Mouse (Mus musculus): Measurements from ENCODE around the gene Dnajc4. TPM values are rescaled to one million over a fixed set of nuclear protein-coding genes. Genes with fewer than 3 reads are reported as not detected.

Gene Dnajc4
- polyA plus RNA-seq (2015; fragmentation: Illumina TruSeq; extraction: RNeasy Lipid Tissue Mini Kit (QIAGEN cat#74804); ENCODE audit: insufficient read depth, low replicate concordance): 12.2 TPM

GRCm38 (mm10) chr19:6992011-6992858 lies at the start of gene Dnajc4:
Gene Dnajc4, minus strand, starts transcription at chr19:6992572.

DNA sequence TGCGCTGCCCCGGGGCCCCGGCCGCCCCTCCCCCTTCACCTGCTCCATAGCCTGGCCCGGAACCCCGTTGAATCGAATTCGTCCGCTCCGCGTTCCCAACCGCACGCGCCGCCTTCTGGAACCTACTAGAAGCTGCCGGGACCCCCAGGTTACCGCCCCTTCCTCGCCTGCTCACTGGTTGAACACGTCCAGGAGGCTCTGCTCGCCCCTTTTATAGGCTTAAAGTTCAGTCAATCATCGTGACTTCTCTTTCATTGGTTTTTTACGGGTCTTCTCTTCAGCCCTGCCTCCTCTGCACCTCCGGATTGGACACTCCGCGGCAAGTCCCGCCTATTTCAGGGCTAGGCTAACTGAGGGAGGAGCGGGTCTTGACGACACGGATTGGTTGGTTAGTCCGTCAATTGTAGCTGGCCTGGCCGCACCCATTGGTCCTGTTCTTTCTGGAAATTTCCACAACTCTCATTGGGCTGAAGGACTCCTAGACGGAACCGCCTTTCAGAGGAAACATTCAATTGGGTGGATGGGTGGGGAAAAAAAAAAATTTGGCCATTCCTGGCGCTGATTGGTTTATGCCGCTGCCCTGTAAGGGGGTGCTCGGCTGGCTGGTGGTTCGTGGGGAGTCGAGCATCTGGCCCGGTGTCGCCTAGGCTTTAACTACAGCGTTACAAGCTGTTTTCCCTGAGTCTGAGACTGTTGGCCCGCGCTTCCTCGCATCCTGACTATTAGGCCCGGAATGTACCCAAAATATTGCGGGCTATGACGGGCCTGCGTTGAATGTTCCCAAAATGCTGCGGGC lies 47.7 kb upstream of the Dnajc4 start, which contains the start of gene Stip1:
TSS of gene Stip1 (minus strand) at position 127 of the 796 bp plus-strand sequence.

GRCm38 (mm10) chr19:7019191-7019590 lies 26.8 kb upstream of the Dnajc4 start, which contains the start of gene Fermt3:
Gene Fermt3, minus strand, starts transcription at chr19:7019469.

GRCm38 (mm10) chr19:6996006-6996405 lies 3.6 kb upstream of the Dnajc4 start, which contains the start of the genes Nudt22 and Trpt1:
Gene Nudt22, minus strand, starts transcription at chr19:6996117.
Gene Trpt1, plus strand, starts transcription at chr19:6996131.

GRCm38 (mm10) chr19:6987061-6987903 lies 5.1 kb downstream of the Dnajc4 start, which contains the start of gene Vegfb:
Gene Vegfb, minus strand, starts transcription at chr19:6987651.

DNA sequence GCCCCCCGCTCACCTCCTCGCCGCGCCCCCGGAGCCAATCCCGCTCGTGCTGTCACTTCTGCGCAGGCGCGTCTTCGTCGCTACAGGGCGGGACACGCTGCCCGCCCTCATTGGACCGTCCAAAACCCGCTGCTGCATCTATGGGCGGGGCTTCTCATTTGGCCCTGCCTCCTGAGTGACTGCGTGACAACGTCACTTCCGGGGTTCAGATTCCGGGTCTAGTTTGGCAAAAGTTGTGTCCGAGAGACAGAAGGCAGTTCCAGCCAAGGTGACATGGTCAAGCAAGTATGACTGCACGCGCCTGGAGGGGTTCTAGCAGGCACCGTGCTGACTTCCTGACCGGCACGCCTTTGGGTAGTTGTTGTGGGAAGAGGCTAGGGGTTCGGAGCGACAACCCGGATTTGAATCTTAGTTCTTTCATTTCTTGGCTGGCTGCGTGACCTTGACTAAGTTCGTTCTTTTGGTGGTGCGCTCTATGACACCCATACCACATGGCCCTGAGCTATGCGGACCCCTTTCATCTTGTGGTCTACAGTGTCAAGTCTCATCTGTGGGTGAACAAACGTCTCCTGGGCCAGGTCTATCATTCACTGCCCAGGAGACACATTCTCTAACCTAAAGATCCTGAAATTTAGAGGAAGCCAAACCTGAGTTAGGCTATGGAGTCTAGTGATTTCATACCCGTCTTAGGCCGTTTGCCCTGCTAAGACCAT lies 11.8 kb downstream of the Dnajc4 start, which contains the start of gene Fkbp2:
TSS of gene Fkbp2 (minus strand) at position 121 of the 713 bp plus-strand sequence.

GRCm38 (mm10) chr19:6975537-6976521 lies 16.5 kb downstream of the Dnajc4 start, which contains the start of gene Plcb3:
Gene Plcb3, minus strand, starts transcription at chr19:6976470.

DNA sequence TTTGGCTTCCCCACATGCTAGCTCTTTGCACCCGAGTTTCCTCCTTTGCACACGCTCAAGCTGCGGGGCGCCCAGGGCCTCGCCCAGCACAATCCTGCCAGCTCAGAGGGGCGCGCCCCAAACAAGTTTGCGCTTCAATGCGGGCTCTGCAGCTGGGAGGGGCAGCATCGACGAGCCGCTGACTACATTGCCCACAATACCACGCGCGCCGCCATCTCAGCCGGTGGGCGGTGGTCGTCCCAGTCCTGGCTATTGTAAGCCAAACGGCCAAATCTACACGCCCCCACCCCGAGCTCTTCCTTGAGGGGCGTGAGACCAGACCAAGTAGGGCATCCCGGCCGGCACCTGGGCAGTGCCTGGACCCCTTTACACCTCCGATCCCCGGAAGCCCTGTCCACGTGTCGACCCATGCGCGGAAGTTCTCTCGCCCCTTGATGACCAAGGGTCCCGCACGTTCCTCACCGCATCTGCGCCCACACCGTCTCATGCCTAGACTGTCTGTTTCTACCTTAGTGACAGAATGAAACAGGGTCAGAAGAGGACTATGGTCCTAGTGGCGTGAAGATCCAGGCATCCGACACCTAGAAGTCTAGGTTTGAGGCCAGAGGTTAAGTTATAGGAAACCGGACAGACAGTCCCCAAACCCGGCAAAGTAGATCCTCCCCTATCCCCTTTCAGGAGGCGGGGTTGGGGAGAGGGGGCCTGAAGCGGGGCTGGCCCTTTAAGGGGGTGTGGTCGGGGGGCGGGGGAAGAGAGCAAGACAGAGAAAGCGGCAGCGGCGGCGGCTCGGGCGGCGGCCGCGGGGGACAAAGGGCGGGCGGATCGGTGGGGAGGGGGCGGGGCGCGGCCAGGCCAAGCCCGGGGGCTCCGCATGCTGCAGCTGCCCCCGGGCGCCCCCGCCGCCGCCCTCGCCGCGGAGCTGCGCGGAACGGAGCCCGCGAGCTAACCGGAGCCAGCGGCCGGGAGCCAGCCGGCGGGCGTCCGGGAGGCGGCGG lies 17.9 kb downstream of the Dnajc4 start, which contains the start of gene Ppp1r14b:
TSS of gene Ppp1r14b (plus strand) at position 758 of the 995 bp plus-strand sequence.

DNA sequence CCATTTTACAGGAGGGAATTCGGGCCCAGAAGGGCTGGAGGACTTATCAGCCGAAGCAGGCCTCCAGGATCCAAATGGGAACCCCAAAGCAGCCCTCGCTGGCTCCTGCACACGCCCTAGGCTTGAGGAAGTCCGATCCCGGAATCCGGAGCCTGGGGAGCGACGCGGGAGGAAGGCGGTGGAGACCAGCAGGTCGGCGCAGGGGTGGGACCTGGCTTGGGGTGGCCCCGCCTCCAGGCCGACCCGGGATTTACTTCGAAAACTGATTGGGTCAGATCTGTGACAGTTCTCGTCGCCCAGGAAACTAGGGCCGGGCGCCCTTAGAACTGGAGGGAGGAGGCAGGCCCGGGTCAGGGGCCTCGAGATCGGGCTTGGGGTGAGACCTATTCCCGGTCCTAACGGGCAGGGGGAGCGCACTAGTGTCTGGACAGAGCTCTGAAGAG lies 50.1 kb downstream of the Dnajc4 start, which contains the start of gene Gpr137:
TSS of gene Gpr137 (minus strand) at position 232 of the 443 bp plus-strand sequence.

DNA sequence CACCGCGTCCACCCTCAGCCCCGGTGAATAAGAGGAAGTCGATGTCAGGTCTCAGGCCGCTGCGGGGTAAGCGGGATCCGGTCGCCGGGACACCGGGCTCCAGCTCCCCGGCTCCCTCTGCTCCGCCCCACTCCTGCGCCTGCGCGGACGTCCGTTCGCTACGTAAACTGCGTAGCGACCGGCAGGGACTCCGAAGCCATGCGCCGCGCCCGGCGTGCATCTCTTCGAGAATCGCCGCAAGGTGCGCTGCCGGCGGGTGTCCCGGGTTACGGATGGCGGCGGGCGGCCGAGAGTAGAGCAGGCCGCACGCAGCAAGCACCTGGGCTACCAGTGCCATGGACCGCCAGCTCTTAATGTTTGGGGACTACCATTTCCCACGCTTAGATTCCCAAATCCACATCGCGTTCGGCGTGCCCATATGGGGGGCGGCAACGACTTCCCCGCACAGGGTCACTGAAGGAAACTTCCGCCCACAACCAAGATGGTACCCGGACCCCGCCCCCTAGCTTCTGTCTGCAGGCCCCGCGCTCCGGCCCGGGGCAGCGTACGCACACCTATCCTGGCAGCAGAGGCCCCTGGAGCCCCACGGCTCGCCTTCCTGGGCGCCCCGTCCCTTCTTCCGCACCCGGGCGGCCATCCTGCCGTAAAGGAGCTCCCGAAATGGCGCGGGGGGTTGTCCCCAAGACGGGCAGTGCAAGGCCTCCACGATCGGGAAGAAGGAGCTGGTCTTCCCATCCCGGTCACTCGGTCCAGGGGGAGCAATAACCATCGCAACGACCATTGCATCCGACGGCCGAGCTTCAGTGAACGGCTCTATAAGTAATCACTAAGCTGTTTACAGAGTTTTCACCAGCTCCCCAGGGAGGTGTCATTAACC lies 50.8 kb downstream of the Dnajc4 start, which contains the start of gene Bad:
TSS of gene Bad (plus strand) at position 490 of the 877 bp plus-strand sequence.

Other genes with a start within 250 kb of the Dnajc4 start
- gene Rps6ka4, start 151.9 kb downstream of the Dnajc4 start, polyA plus RNA-seq (2015; fragmentation: Illumina TruSeq; extraction: RNeasy Lipid Tissue Mini Kit (QIAGEN cat#74804); ENCODE audit: insufficient read depth, low replicate concordance): 12.8 TPM
- 11.3 TPM for gene Ccdc88b, start 134.4 kb downstream of the Dnajc4 start, polyA plus RNA-seq (2015; fragmentation: Illumina TruSeq; extraction: RNeasy Lipid Tissue Mini Kit (QIAGEN cat#74804); ENCODE audit: insufficient read depth, low replicate concordance)
- gene Trmt112, start 82.9 kb downstream of the Dnajc4 start, polyA plus RNA-seq (2015; fragmentation: Illumina TruSeq; extraction: RNeasy Lipid Tissue Mini Kit (QIAGEN cat#74804); ENCODE audit: insufficient read depth, low replicate concordance): 76.0 TPM
- gene Prdx5, start 82.5 kb downstream of the Dnajc4 start, polyA plus RNA-seq (2015; fragmentation: Illumina TruSeq; extraction: RNeasy Lipid Tissue Mini Kit (QIAGEN cat#74804); ENCODE audit: insufficient read depth, low replicate concordance): 62.4 TPM
- gene Esrra, start 70.8 kb downstream of the Dnajc4 start, polyA plus RNA-seq (2015; fragmentation: Illumina TruSeq; extraction: RNeasy Lipid Tissue Mini Kit (QIAGEN cat#74804); ENCODE audit: insufficient read depth, low replicate concordance): 19.1 TPM
- not detected for gene Catsperz, start 67.2 kb downstream of the Dnajc4 start, polyA plus RNA-seq (2015; fragmentation: Illumina TruSeq; extraction: RNeasy Lipid Tissue Mini Kit (QIAGEN cat#74804); ENCODE audit: insufficient read depth, low replicate concordance)
- gene Kcnk4, start 58.1 kb downstream of the Dnajc4 start, polyA plus RNA-seq (2015; fragmentation: Illumina TruSeq; extraction: RNeasy Lipid Tissue Mini Kit (QIAGEN cat#74804); ENCODE audit: insufficient read depth, low replicate concordance): not detected
- 7.4 TPM for gene Bad, start 50.7 kb downstream of the Dnajc4 start, polyA plus RNA-seq (2015; fragmentation: Illumina TruSeq; extraction: RNeasy Lipid Tissue Mini Kit (QIAGEN cat#74804); ENCODE audit: insufficient read depth, low replicate concordance)
- gene Gpr137, start 50.1 kb downstream of the Dnajc4 start, polyA plus RNA-seq (2015; fragmentation: Illumina TruSeq; extraction: RNeasy Lipid Tissue Mini Kit (QIAGEN cat#74804); ENCODE audit: insufficient read depth, low replicate concordance): 10.0 TPM
- gene Ppp1r14b, start 17.6 kb downstream of the Dnajc4 start, polyA plus RNA-seq (2015; fragmentation: Illumina TruSeq; extraction: RNeasy Lipid Tissue Mini Kit (QIAGEN cat#74804); ENCODE audit: insufficient read depth, low replicate concordance): 35.7 TPM
- gene Plcb3, start 16.1 kb downstream of the Dnajc4 start, polyA plus RNA-seq (2015; fragmentation: Illumina TruSeq; extraction: RNeasy Lipid Tissue Mini Kit (QIAGEN cat#74804); ENCODE audit: insufficient read depth, low replicate concordance): 12.9 TPM
- gene Fkbp2, start 12.1 kb downstream of the Dnajc4 start, polyA plus RNA-seq (2015; fragmentation: Illumina TruSeq; extraction: RNeasy Lipid Tissue Mini Kit (QIAGEN cat#74804); ENCODE audit: insufficient read depth, low replicate concordance): 45.8 TPM
- gene Vegfb, start 4.9 kb downstream of the Dnajc4 start, polyA plus RNA-seq (2015; fragmentation: Illumina TruSeq; extraction: RNeasy Lipid Tissue Mini Kit (QIAGEN cat#74804); ENCODE audit: insufficient read depth, low replicate concordance): 8.9 TPM
- gene Nudt22, start 3.5 kb upstream of the Dnajc4 start, polyA plus RNA-seq (2015; fragmentation: Illumina TruSeq; extraction: RNeasy Lipid Tissue Mini Kit (QIAGEN cat#74804); ENCODE audit: insufficient read depth, low replicate concordance): 3.8 TPM
- 2.5 TPM for gene Trpt1, start 3.6 kb upstream of the Dnajc4 start, polyA plus RNA-seq (2015; fragmentation: Illumina TruSeq; extraction: RNeasy Lipid Tissue Mini Kit (QIAGEN cat#74804); ENCODE audit: insufficient read depth, low replicate concordance)
- gene Fermt3, start 26.9 kb upstream of the Dnajc4 start, polyA plus RNA-seq (2015; fragmentation: Illumina TruSeq; extraction: RNeasy Lipid Tissue Mini Kit (QIAGEN cat#74804); ENCODE audit: insufficient read depth, low replicate concordance): 51.2 TPM
- 129 TPM for gene Stip1, start 47.4 kb upstream of the Dnajc4 start, polyA plus RNA-seq (2015; fragmentation: Illumina TruSeq; extraction: RNeasy Lipid Tissue Mini Kit (QIAGEN cat#74804); ENCODE audit: insufficient read depth, low replicate concordance)
- gene Macrod1, start 64.2 kb upstream of the Dnajc4 start, polyA plus RNA-seq (2015; fragmentation: Illumina TruSeq; extraction: RNeasy Lipid Tissue Mini Kit (QIAGEN cat#74804); ENCODE audit: insufficient read depth, low replicate concordance): 3.1 TPM
- 0.04 TPM for gene Flrt1, start 113.2 kb upstream of the Dnajc4 start, polyA plus RNA-seq (2015; fragmentation: Illumina TruSeq; extraction: RNeasy Lipid Tissue Mini Kit (QIAGEN cat#74804); ENCODE audit: insufficient read depth, low replicate concordance)
- gene Otub1, start 213.7 kb upstream of the Dnajc4 start, polyA plus RNA-seq (2015; fragmentation: Illumina TruSeq; extraction: RNeasy Lipid Tissue Mini Kit (QIAGEN cat#74804); ENCODE audit: insufficient read depth, low replicate concordance): 53.6 TPM
- 207 TPM for gene Cox8a, start 225.0 kb upstream of the Dnajc4 start, polyA plus RNA-seq (2015; fragmentation: Illumina TruSeq; extraction: RNeasy Lipid Tissue Mini Kit (QIAGEN cat#74804); ENCODE audit: insufficient read depth, low replicate concordance)
- gene Naa40, start 248.6 kb upstream of the Dnajc4 start, polyA plus RNA-seq (2015; fragmentation: Illumina TruSeq; extraction: RNeasy Lipid Tissue Mini Kit (QIAGEN cat#74804); ENCODE audit: insufficient read depth, low replicate concordance): 35.9 TPM

All from spleen, adult 10 weeks (tissue).